Mouse (Mus musculus): Measurements from ENCODE around the gene Cd86.

DNA sequence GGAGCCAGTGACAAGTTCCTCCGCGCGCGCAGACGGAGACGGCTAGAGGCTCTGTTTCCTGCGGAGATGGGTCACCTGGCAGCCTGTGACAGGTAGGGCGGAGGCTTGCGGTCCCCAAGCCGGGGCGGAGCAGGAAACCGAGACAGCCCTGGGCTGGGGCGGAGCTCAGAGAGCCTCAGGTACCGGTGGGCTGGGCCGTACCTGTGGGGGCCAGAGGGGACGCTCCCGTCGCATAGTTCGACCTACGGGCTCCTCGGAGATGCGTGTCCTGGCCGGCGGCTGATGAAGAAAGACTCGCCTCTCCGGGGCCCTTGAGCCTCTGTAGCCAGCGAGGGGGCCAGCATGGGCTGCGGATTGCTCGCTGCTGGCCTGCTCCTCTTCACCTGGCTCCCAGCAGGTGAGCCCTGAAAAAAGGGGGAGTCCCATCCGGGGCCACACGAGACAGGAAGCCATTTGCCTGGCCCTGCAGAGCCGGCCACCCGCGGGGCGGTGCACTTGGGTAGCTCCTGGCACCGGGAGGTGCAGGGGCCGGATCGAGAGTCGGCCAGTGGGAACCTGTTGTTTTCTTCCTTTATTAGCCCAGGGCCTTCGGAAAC, 28.0 kb upstream of the Cd86 start, which contains the start of gene Ildr1:
- TF ChIP-seq CTCF (IDR thresholded peaks at IDR 0.05; ENCODE audit: insufficient read depth, low read depth, low read length) = no peak
- TF ChIP-seq POLR2A (IDR thresholded peaks at IDR 0.05; ENCODE audit: insufficient read depth, low read depth, low read length) = no peak

Measured in olfactory bulb, adult 2 months (tissue).